Mouse (Mus musculus): Measurements from ENCODE around the gene Cdk5. TPM values are rescaled to one million over a fixed set of nuclear protein-coding genes. Genes with fewer than 3 reads are reported as not detected.
"Not testable (repeated sequence)": the region's sequence is repeated elsewhere in the genome, so short reads cannot be mapped to it uniquely, and the experiment has no call there.

Gene Cdk5
- polyA plus RNA-seq, 1 experiment from 2014 or later: 13.1 TPM

DNA sequence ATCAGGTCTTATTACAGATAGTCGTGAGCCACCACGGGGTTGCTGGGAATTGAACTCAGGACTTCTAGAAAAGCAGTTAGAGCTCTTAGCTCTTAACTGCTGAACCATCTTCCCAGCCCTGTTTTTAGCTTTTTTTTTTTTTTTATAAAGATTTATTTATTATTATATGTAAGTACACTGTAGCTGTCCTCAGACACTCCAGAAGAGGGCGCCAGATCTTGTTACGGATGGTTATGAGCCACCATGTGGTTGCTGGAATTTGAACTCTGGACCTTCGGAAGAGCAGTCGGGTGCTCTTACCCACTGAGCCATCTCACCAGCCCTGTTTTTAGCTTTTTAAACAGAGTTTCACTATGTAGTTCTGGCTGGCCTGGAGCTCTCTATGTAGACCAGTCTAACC lies 27.1 kb downstream of the Cdk5 start:
- peaks cover 21% of the 10 kb centered on the region for H3K4me1 ChIP-seq (ENCODE audit: insufficient read depth)
- ATAC-seq; H3K4me2 ChIP-seq (ENCODE audit: low read depth, low read length); H3K9me3 ChIP-seq (ENCODE audit: low read length); H3K4me3 ChIP-seq (ENCODE audit: low read depth, low read length); DNase-seq; H3K9ac ChIP-seq (replicated peaks); H3K36me3 ChIP-seq (replicated peaks; ENCODE audit: insufficient read depth, low read length); H3K27ac ChIP-seq (ENCODE audit: low read depth); H3K27me3 ChIP-seq (ENCODE audit: insufficient read depth, low read length): not testable (repeated sequence)
- peak; percentile 34 for TF ChIP-seq CTCF (IDR thresholded peaks at IDR 0.05; ENCODE audit: low read depth)
- 84% methylated on average over 6 of the region's 6 CpGs for WGBS (ENCODE audit: insufficient replicate concordance)

GRCm38 (mm10) chr5:24394165-24394894 lies 29.0 kb downstream of the Cdk5 start:
- H3K9ac ChIP-seq (replicated peaks): peak overlapping the region; percentile 63
- WGBS (ENCODE audit: insufficient replicate concordance): 1% methylated on average over 36 of the region's 36 CpGs

GRCm38 (mm10) chr5:24393392-24393997 lies 29.8 kb downstream of the Cdk5 start, which contains the start of gene Abcb8:
Gene Abcb8, plus strand, starts transcription at chr5:24393663.
- ATAC-seq: peak; percentile 2; the same call in 1 of the 2 replicates
- WGBS (ENCODE audit: insufficient replicate concordance): 15% methylated on average over 7 of the region's 7 CpGs
- DNase-seq: peak; percentile 86
- no peaks in the 10 kb centered on the region for H3K9me3 ChIP-seq (ENCODE audit: low read length)
- H3K4me2 ChIP-seq (ENCODE audit: low read depth, low read length): peak within 1 kb of the TSS; percentile 75
- H3K27ac ChIP-seq (ENCODE audit: low read depth): peak within 1 kb of the TSS; percentile 92
- no peaks in the 10 kb centered on the region for H3K36me3 ChIP-seq (replicated peaks; ENCODE audit: insufficient read depth, low read length)
- H3K9ac ChIP-seq (replicated peaks): peak within 1 kb of the TSS; percentile 63
- H3K4me1 ChIP-seq (ENCODE audit: insufficient read depth): peaks cover 36% of the 10 kb centered on the region
- no peaks in the 10 kb centered on the region for H3K27me3 ChIP-seq (ENCODE audit: insufficient read depth, low read length)
- TF ChIP-seq EP300 (IDR thresholded peaks at IDR 0.05; ENCODE audit: low read depth) (no peak), CTCF (IDR thresholded peaks at IDR 0.05; ENCODE audit: low read depth) (peak; percentile 96)
- peak within 1 kb of the TSS; percentile 64 for H3K4me3 ChIP-seq (ENCODE audit: low read depth, low read length)

More at GRCm38 (mm10) chr5:24394165-24394894, 29.0 kb downstream of the Cdk5 start:
- Histone ChIP-seq H3K27ac (ENCODE audit: low read depth) (peak overlapping the region; percentile 92), H3K27me3 (ENCODE audit: insufficient read depth, low read length) (no peaks in the 10 kb centered on the region), H3K9me3 (ENCODE audit: low read length) (no peaks in the 10 kb centered on the region), H3K4me2 (ENCODE audit: low read depth, low read length) (peak overlapping the region; percentile 75), H3K4me3 (ENCODE audit: low read depth, low read length) (peak overlapping the region; percentile 64), H3K4me1 (ENCODE audit: insufficient read depth) (peaks cover 28% of the 10 kb centered on the region), H3K36me3 (replicated peaks; ENCODE audit: insufficient read depth, low read length) (no peaks in the 10 kb centered on the region; the same call in 1 of the 2 replicates)
- peak; percentile 94 for ATAC-seq
- TF ChIP-seq EP300 (IDR thresholded peaks at IDR 0.05; ENCODE audit: low read depth) (no peak), CTCF (IDR thresholded peaks at IDR 0.05; ENCODE audit: low read depth) (peak; percentile 84)
- DNase-seq: peak; percentile 93

GRCm38 (mm10) chr5:24392724-24393123 lies 30.6 kb downstream of the Cdk5 start:
- peaks cover 43% of the 10 kb centered on the region for H3K4me1 ChIP-seq (ENCODE audit: insufficient read depth)
- no peaks in the 10 kb centered on the region for H3K9me3 ChIP-seq (ENCODE audit: low read length)
- ATAC-seq (no peak), DNase-seq (no peak)
- H3K9ac ChIP-seq (replicated peaks): no peak overlapping the region
- WGBS (ENCODE audit: insufficient replicate concordance): 73% methylated on average over 7 of the region's 7 CpGs
- 0 out of 2 replicates have a peak overlapping the region, but pooled peaks have one; percentile 92 for H3K27ac ChIP-seq (ENCODE audit: low read depth)
- H3K4me2 ChIP-seq (ENCODE audit: low read depth, low read length): no peak overlapping the region
- no peak overlapping the region for H3K4me3 ChIP-seq (ENCODE audit: low read depth, low read length)
- 0 out of 2 replicates have a peak, but pooled peaks cover 4% of the 10 kb centered on the region for H3K27me3 ChIP-seq (ENCODE audit: insufficient read depth, low read length)
- TF ChIP-seq EP300 (IDR thresholded peaks at IDR 0.05; ENCODE audit: low read depth) (no peak), CTCF (IDR thresholded peaks at IDR 0.05; ENCODE audit: low read depth) (no peak)
- H3K36me3 ChIP-seq (replicated peaks; ENCODE audit: insufficient read depth, low read length): no peaks in the 10 kb centered on the region

DNA sequence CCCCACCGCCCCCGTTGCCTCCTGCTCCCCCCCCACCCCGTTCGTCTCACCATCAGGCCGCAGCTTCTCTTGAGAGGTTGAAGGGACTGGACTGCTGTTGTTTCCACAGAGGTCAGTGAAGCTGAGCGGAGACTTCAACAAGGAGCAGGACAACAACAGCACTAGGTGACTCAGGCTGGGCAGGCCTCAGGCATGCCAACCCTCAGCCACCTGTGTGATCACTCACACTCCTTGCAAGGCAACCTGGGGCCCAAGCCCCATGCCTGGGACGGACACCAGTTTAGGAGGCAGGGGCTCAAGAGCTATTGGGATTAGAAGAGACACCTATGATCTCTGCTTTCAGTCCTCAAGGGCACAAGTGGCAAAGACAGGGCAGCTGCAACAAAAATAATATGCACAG lies 31.5 kb downstream of the Cdk5 start, which contains the start of gene Atg9b:
Gene Atg9b, minus strand, starts transcription at position 280 of the 400 bp plus-strand sequence.
- 84% methylated on average over 7 of the region's 7 CpGs for WGBS (ENCODE audit: insufficient replicate concordance)
- DNase-seq: no peak
- no peak for TF ChIP-seq CTCF (IDR thresholded peaks at IDR 0.05; ENCODE audit: low read depth)
- TF ChIP-seq EP300 (IDR thresholded peaks at IDR 0.05; ENCODE audit: low read depth): no peak

DNA sequence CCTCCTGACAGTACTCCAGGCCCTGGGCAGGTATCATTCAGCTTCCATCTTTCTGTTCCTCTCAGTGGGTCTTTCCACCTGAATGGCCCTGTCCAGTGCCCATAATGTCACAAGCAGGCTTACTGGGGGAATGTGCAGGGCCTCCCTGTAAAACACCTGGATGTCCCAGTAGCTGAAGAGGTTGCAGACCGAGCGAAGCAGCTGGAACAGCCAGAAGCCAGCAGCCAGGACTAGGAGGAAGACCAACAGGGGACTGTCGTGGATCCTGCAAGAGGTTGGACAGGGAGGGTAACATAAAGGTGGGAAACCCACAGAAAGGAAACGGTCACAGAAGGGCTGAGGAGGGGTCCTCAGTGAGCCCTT lies 33.7 kb downstream of the Cdk5 start:
- Histone ChIP-seq H3K36me3 (replicated peaks; ENCODE audit: insufficient read depth, low read length) (no peaks in the 10 kb centered on the region), H3K4me3 (ENCODE audit: low read depth, low read length) (no peak overlapping the region), H3K27ac (ENCODE audit: low read depth) (0 out of 2 replicates have a peak overlapping the region, but pooled peaks have one; percentile 22), H3K4me2 (ENCODE audit: low read depth, low read length) (peak overlapping the region; percentile 14; the same call in 1 of the 2 replicates), H3K4me1 (ENCODE audit: insufficient read depth) (peaks cover 55% of the 10 kb centered on the region), H3K9me3 (ENCODE audit: low read length) (no peaks in the 10 kb centered on the region), H3K9ac (replicated peaks) (no peak overlapping the region), H3K27me3 (ENCODE audit: insufficient read depth, low read length) (peaks cover 9% of the 10 kb centered on the region)
- ATAC-seq: no peak
- 85% methylated on average over 4 of the region's 4 CpGs for WGBS (ENCODE audit: insufficient replicate concordance)
- no peak for TF ChIP-seq CTCF (IDR thresholded peaks at IDR 0.05; ENCODE audit: low read depth)
- TF ChIP-seq EP300 (IDR thresholded peaks at IDR 0.05; ENCODE audit: low read depth): no peak
- DNase-seq: no peak

More for the DNA sequence above, 31.5 kb downstream of the Cdk5 start, which contains the start of gene Atg9b:
- 0 out of 2 replicates have a peak within 1 kb of the TSS, but pooled peaks have one; percentile 92 for H3K27ac ChIP-seq (ENCODE audit: low read depth)
- no peak for ATAC-seq
- H3K4me1 ChIP-seq (ENCODE audit: insufficient read depth): peaks cover 51% of the 10 kb centered on the region
- H3K4me3 ChIP-seq (ENCODE audit: low read depth, low read length): no peak within 1 kb of the TSS
- H3K36me3 ChIP-seq (replicated peaks; ENCODE audit: insufficient read depth, low read length): no peaks in the 10 kb centered on the region
- peaks cover 9% of the 10 kb centered on the region for H3K27me3 ChIP-seq (ENCODE audit: insufficient read depth, low read length)
- H3K9ac ChIP-seq (replicated peaks): no peak within 1 kb of the TSS
- H3K4me2 ChIP-seq (ENCODE audit: low read depth, low read length): no peak within 1 kb of the TSS
- no peaks in the 10 kb centered on the region for H3K9me3 ChIP-seq (ENCODE audit: low read length)

All from liver, postnatal 0 days (tissue).